Mouse (Mus musculus): ENCODE results near the gene 9930022D16Rik. TPM values are rescaled to one million over a fixed set of nuclear protein-coding genes. Genes with fewer than 3 reads are reported as not detected.
A peak's percentile ranks its signal among the peaks of the same experiment; 100 is the strongest.

Gene 9930022D16Rik
- polyA plus RNA-seq, 1 experiment from 2014 or later, result not detected

- no peak overlapping the region for H3K4me2 ChIP-seq (ENCODE audit: low read depth, low read length)
- no peak overlapping the region for H3K27ac ChIP-seq (ENCODE audit: low read length)
- no peak overlapping the region for H3K4me3 ChIP-seq (ENCODE audit: low read length)
- H3K27me3 ChIP-seq (ENCODE audit: control insufficient read depth, insufficient read depth, low read depth, low read length), result no peaks in the 10 kb centered on the region
- 38% methylated on average over 1 of the region's 1 CpGs for WGBS
- ATAC-seq (ENCODE audit: low read depth), result no peak
- H3K9me3 ChIP-seq (ENCODE audit: control insufficient read depth, low read length), result peaks cover 4% of the 10 kb centered on the region; the same call in 1 of the 2 replicates
- H3K36me3 ChIP-seq (ENCODE audit: control insufficient read depth, insufficient read depth, low read length), result no peaks in the 10 kb centered on the region
- peaks cover 5% of the 10 kb centered on the region; the same call in 1 of the 2 replicates for H3K4me1 ChIP-seq (replicated peaks; ENCODE audit: control insufficient read depth, insufficient read depth, low read length)
- no peak overlapping the region for H3K9ac ChIP-seq (ENCODE audit: low read length)
These were observed 9.6 kb downstream of the 9930022D16Rik start for GRCm38 (mm10) chr11:109423294-109423693.

GRCm38 (mm10) chr11:109425392-109426271 is 11.9 kb downstream of the 9930022D16Rik start, which contains the start of gene Amz2:
Gene Amz2 (plus strand): TSS chr11:109425946.
- Histone ChIP-seq H3K4me2 (ENCODE audit: low read depth, low read length) (peak within 1 kb of the TSS; percentile 75), H3K4me1 (replicated peaks; ENCODE audit: control insufficient read depth, insufficient read depth, low read length) (peaks cover 5% of the 10 kb centered on the region; the same call in 1 of the 2 replicates), H3K4me3 (ENCODE audit: low read length) (peak within 1 kb of the TSS; percentile 54), H3K27ac (ENCODE audit: low read length) (peak within 1 kb of the TSS; percentile 82), H3K36me3 (ENCODE audit: control insufficient read depth, insufficient read depth, low read length) (peaks cover 12% of the 10 kb centered on the region), H3K9me3 (ENCODE audit: control insufficient read depth, low read length) (peaks cover 4% of the 10 kb centered on the region; the same call in 1 of the 2 replicates), H3K27me3 (ENCODE audit: control insufficient read depth, insufficient read depth, low read depth, low read length) (no peaks in the 10 kb centered on the region), H3K9ac (ENCODE audit: low read length) (peak within 1 kb of the TSS; percentile 67)
- ATAC-seq (ENCODE audit: low read depth), result peak; percentile 97
- WGBS, result under 1% methylated on average over 64 of the region's 65 CpGs

- peaks cover 5% of the 10 kb centered on the region; the same call in 1 of the 2 replicates for H3K4me1 ChIP-seq (replicated peaks; ENCODE audit: control insufficient read depth, insufficient read depth, low read length)
- peak overlapping the region; percentile 82 for H3K27ac ChIP-seq (ENCODE audit: low read length)
- under 1% methylated on average over 11 of the region's 11 CpGs for WGBS
- H3K4me3 ChIP-seq (ENCODE audit: low read length), result peak overlapping the region; percentile 54
- no peaks in the 10 kb centered on the region for H3K27me3 ChIP-seq (ENCODE audit: control insufficient read depth, insufficient read depth, low read depth, low read length)
- H3K36me3 ChIP-seq (ENCODE audit: control insufficient read depth, insufficient read depth, low read length), result peaks cover 12% of the 10 kb centered on the region
- H3K9ac ChIP-seq (ENCODE audit: low read length), result peak overlapping the region; percentile 67
- peak overlapping the region; percentile 53 for H3K4me2 ChIP-seq (ENCODE audit: low read depth, low read length)
- no peak for ATAC-seq (ENCODE audit: low read depth)
- peaks cover 4% of the 10 kb centered on the region; the same call in 1 of the 2 replicates for H3K9me3 ChIP-seq (ENCODE audit: control insufficient read depth, low read length)
These were observed 12.5 kb downstream of the 9930022D16Rik start for GRCm38 (mm10) chr11:109426272-109426586.

GRCm38 (mm10) chr11:109427353-109427752 is 13.6 kb downstream of the 9930022D16Rik start:
- ATAC-seq (ENCODE audit: low read depth), result no peak
- Histone ChIP-seq H3K9ac (ENCODE audit: low read length) (no peak overlapping the region), H3K4me1 (replicated peaks; ENCODE audit: control insufficient read depth, insufficient read depth, low read length) (peaks cover 5% of the 10 kb centered on the region; the same call in 1 of the 2 replicates), H3K36me3 (ENCODE audit: control insufficient read depth, insufficient read depth, low read length) (peaks cover 12% of the 10 kb centered on the region), H3K27ac (ENCODE audit: low read length) (no peak overlapping the region), H3K9me3 (ENCODE audit: control insufficient read depth, low read length) (no peaks in the 10 kb centered on the region), H3K4me3 (ENCODE audit: low read length) (no peak overlapping the region), H3K4me2 (ENCODE audit: low read depth, low read length) (no peak overlapping the region), H3K27me3 (ENCODE audit: control insufficient read depth, insufficient read depth, low read depth, low read length) (no peaks in the 10 kb centered on the region)
- WGBS, result 94% methylated on average over 5 of the region's 5 CpGs

- no peaks in the 10 kb centered on the region for H3K4me1 ChIP-seq (replicated peaks; ENCODE audit: control insufficient read depth, insufficient read depth, low read length)
- no peak overlapping the region for H3K9ac ChIP-seq (ENCODE audit: low read length)
- peaks cover 22% of the 10 kb centered on the region for H3K36me3 ChIP-seq (ENCODE audit: control insufficient read depth, insufficient read depth, low read length)
- no peak overlapping the region for H3K4me2 ChIP-seq (ENCODE audit: low read depth, low read length)
- H3K27me3 ChIP-seq (ENCODE audit: control insufficient read depth, insufficient read depth, low read depth, low read length), result no peaks in the 10 kb centered on the region
- no peak overlapping the region for H3K27ac ChIP-seq (ENCODE audit: low read length)
- 88% methylated on average over 16 of the region's 16 CpGs for WGBS
- ATAC-seq (ENCODE audit: low read depth), result no peak
- H3K9me3 ChIP-seq (ENCODE audit: control insufficient read depth, low read length), result no peaks in the 10 kb centered on the region
- H3K4me3 ChIP-seq (ENCODE audit: low read length), result no peak overlapping the region
These were observed 20.6 kb downstream of the 9930022D16Rik start for GRCm38 (mm10) chr11:109434233-109434798.

GRCm38 (mm10) chr11:109436889-109437288 is 23.2 kb downstream of the 9930022D16Rik start:
- no peaks in the 10 kb centered on the region for H3K27me3 ChIP-seq (ENCODE audit: control insufficient read depth, insufficient read depth, low read depth, low read length)
- no peak overlapping the region for H3K4me3 ChIP-seq (ENCODE audit: low read length)
- no peak overlapping the region for H3K4me2 ChIP-seq (ENCODE audit: low read depth, low read length)
- 51% methylated on average over 8 of the region's 8 CpGs for WGBS
- H3K9me3 ChIP-seq (ENCODE audit: control insufficient read depth, low read length), result no peaks in the 10 kb centered on the region
- H3K27ac ChIP-seq (ENCODE audit: low read length), result no peak overlapping the region
- ATAC-seq (ENCODE audit: low read depth), result no peak
- peaks cover 16% of the 10 kb centered on the region for H3K36me3 ChIP-seq (ENCODE audit: control insufficient read depth, insufficient read depth, low read length)
- H3K4me1 ChIP-seq (replicated peaks; ENCODE audit: control insufficient read depth, insufficient read depth, low read length), result peaks cover 8% of the 10 kb centered on the region
- no peak overlapping the region for H3K9ac ChIP-seq (ENCODE audit: low read length)

- ATAC-seq (ENCODE audit: low read depth), result peak; percentile 48
- 4% methylated on average over 5 of the region's 5 CpGs for WGBS
- Histone ChIP-seq H3K27ac (ENCODE audit: low read length) (peak overlapping the region; percentile 4; the same call in 1 of the 2 replicates), H3K9me3 (ENCODE audit: control insufficient read depth, low read length) (no peaks in the 10 kb centered on the region), H3K36me3 (ENCODE audit: control insufficient read depth, insufficient read depth, low read length) (peaks cover 11% of the 10 kb centered on the region; the same call in 1 of the 2 replicates), H3K4me3 (ENCODE audit: low read length) (peak overlapping the region; percentile 65), H3K27me3 (ENCODE audit: control insufficient read depth, insufficient read depth, low read depth, low read length) (no peaks in the 10 kb centered on the region), H3K4me2 (ENCODE audit: low read depth, low read length) (peak overlapping the region; percentile 84), H3K9ac (ENCODE audit: low read length) (peak overlapping the region; percentile 76), H3K4me1 (replicated peaks; ENCODE audit: control insufficient read depth, insufficient read depth, low read length) (peaks cover 8% of the 10 kb centered on the region)
These were observed 25.5 kb downstream of the 9930022D16Rik start for GRCm38 (mm10) chr11:109439209-109439608.

GRCm38 (mm10) chr11:109439829-109440340 is 26.2 kb downstream of the 9930022D16Rik start:
- Histone ChIP-seq H3K9ac (ENCODE audit: low read length) (peak overlapping the region; percentile 76), H3K4me3 (ENCODE audit: low read length) (peak overlapping the region; percentile 65), H3K4me1 (replicated peaks; ENCODE audit: control insufficient read depth, insufficient read depth, low read length) (peaks cover 8% of the 10 kb centered on the region), H3K27me3 (ENCODE audit: control insufficient read depth, insufficient read depth, low read depth, low read length) (no peaks in the 10 kb centered on the region), H3K27ac (ENCODE audit: low read length) (peak overlapping the region; percentile 10; the same call in 1 of the 2 replicates), H3K4me2 (ENCODE audit: low read depth, low read length) (peak overlapping the region; percentile 84), H3K36me3 (ENCODE audit: control insufficient read depth, insufficient read depth, low read length) (peaks cover 8% of the 10 kb centered on the region; the same call in 1 of the 2 replicates), H3K9me3 (ENCODE audit: control insufficient read depth, low read length) (no peaks in the 10 kb centered on the region)
- ATAC-seq (ENCODE audit: low read depth), result peak; percentile 86
- 1% methylated on average over 31 of the region's 32 CpGs for WGBS

- no peak for ATAC-seq (ENCODE audit: low read depth)
- Histone ChIP-seq H3K4me3 (ENCODE audit: low read length) (peak overlapping the region; percentile 65), H3K9me3 (ENCODE audit: control insufficient read depth, low read length) (no peaks in the 10 kb centered on the region), H3K27me3 (ENCODE audit: control insufficient read depth, insufficient read depth, low read depth, low read length) (no peaks in the 10 kb centered on the region), H3K27ac (ENCODE audit: low read length) (no peak overlapping the region), H3K4me2 (ENCODE audit: low read depth, low read length) (peak overlapping the region; percentile 84), H3K4me1 (replicated peaks; ENCODE audit: control insufficient read depth, insufficient read depth, low read length) (peaks cover 8% of the 10 kb centered on the region), H3K36me3 (ENCODE audit: control insufficient read depth, insufficient read depth, low read length) (peaks cover 4% of the 10 kb centered on the region; the same call in 1 of the 2 replicates), H3K9ac (ENCODE audit: low read length) (peak overlapping the region; percentile 76)
- 56% methylated on average over 4 of the region's 4 CpGs for WGBS
These were observed 26.9 kb downstream of the 9930022D16Rik start for GRCm38 (mm10) chr11:109440641-109441040.

All from lung, embryonic 16.5 days (tissue).